Mouse (Mus musculus) kidney, postnatal 25 days (tissue): Measurements from ENCODE around the gene Ager.

ENCODE experiments used
- DNase-seq, 2 experiments: peaks; one replicate each; pipeline ENCODE4 v3.0.0; 2021; ENCODE audit warnings: mixed read lengths in 2 of 2

Gene Ager

DNA sequence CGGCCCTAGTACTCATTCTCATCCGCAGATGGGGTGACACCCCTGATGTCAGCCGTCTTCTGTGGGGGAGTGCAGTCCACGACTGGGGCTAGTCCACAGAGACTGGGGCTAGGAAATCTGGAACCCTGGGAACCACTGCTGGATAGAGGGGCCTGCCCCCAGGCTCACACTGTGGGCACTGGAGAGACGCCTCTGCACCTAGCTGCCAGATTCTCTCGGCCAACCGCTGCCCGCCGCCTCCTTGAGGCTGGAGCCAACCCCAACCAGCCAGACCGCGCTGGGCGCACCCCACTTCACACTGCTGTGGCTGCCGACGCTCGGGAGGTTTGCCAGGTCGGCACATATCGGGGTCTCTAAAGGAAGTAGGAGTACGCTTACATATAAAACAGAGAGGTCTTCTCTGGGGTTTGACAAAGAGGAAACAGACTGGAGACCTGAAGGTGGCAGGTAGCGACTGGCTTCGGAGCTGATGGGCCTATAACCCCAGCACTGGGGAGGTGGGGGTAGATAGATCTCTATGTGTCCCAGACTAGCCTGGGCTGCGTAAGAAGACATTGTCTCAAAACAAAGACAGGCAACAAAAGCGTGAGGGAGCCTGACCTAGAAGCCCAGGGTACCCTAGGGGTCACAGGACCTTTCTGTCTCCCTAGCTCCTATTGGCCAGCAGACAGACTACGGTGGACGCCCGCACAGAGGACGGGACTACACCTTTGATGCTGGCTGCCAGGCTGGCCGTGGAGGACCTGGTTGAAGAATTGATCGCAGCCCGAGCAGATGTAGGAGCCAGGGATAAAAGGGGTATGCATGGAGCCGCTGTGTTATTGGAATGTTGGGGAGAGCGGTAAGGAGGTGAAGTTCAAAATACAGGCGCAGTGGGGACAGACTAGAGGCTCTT, 11.5 kb upstream of the Ager start:
- peak in 1 of 2 experiments; percentile 41 for DNase-seq

DNA sequence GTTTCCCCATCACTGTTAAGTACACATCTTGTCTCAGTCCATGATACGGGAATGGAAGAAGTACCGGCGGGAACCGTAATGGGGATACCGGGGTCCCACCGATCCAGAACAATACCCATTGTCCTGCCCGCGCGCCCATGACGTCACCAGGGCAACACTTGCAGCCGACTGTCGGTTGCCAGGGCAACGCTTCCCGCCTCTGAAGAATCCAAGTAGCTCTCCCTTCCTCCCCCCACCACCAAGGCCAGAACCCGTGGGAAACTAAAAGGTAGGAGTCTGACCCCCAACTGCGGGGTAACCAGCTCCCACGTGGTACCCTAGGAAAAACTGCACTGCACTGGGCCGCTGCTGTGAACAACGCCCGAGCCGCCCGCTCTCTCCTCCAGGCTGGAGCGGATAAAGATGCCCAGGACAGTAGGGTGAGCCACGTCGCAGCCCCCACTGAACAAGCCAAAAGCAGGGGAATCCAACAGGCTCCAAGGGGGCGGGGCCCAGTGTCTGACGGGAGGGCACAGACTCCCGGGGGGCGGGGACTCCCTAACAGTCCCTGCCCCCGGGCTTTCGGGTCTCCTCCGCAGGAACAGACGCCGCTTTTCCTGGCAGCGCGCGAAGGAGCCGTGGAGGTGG, 10.8 kb upstream of the Ager start:
- DNase-seq, result peak; percentile 93 to 94

DNA sequence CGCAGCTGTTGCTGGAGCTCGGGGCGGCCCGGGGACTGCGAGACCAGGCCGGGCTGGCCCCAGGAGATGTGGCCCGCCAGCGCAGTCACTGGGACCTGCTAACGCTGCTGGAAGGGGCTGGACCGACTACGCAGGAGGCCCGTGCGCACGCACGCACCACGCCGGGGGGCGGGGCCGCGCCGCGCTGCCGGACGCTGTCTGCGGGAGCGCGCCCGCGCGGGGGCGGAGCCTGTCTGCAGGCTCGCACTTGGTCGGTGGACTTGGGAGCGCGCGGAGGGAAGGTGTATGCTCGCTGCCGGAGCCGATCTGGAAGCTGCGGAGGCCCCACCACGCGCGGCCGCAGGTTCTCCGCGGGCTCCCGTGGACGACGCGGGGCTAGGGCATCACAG, 10.2 kb upstream of the Ager start:
- peak; percentile 97 to 99 for DNase-seq

DNA sequence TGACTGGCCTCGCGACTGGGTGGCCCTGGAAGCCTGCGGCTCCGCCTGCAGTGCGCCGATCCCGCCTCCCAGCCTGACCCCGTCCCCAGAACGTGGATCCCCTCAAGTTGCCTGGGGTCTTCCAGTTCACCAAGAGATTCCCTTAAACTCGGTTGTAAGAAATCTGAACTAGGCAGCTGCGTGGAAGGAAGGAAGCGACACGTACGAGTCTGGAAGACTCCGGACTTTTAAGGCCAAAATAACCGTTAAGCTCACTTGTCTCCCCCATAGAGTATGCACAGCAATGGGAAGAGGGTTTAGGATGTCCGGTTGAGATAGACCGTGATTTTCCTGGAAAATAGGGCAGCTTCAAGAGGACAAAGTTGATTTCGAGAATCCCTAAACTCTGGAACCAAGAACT, 9.8 kb upstream of the Ager start:
- no peak for DNase-seq

DNA sequence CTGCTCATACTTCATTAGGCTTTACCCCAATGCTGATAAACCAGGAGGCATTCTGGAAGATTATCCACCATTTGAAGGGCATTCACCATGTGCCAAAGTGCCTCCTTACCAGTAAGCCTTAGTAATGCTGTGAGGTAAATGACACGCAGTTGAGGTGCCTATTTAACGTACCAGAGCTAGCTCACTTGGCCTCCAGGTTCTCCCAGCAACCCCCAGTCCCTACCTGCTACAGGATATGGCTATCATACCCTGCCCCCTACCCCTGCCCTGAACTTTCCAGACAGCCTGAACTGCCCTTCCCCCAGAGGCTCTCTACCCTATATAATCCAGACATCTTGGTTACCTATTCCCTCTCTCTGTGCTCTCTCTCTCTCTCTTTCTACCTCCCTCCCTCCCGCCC, 8.9 kb upstream of the Ager start:
- no peak for DNase-seq

DNA sequence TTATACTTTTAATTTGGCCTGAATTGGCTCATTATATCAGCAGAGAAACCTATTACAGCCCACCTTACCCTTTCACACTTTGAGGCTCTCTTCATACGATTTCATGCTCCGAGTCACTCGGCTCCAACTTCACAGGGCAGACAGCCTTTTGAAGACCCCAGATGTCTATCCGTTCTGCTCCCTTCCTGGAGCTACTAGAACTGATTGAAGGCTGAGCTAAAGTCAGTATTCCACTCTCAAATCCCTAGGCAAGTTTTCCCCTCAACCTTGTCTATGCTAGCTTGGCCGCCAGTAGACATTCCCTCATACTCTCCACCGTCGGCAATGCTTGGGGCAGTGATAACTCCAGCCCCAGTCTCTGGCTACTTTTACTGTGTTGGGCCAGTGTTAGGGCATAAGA, 8.5 kb upstream of the Ager start:
- peak in 1 of 2 experiments; percentile 31 for DNase-seq

DNA sequence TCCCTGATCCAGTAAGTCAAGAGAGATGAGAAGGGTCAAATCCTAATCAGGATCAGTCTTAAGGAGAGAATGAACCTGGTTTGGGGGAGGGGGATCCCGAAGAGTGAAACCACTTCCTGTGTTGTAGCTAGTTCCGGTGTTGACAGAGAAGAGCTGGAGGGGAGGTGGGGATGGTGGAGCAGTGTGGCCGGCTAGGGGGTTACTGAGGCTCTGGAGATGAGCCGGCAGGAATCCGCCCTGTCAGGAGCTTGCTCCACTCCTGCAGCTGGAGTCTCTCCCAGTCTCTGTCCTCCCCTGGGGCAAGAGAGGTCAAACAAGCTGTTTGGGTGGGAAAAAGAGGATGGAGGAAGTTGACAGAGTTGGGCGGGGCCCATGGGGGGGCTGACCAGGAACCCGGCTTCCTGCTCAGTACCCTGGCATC, 8.0 kb upstream of the Ager start, which contains the start of gene Gpsm3:
Gene Gpsm3, plus strand, starts transcription at position 126 of the 421 bp plus-strand sequence.
- peak; percentile 63 to 82 for DNase-seq

DNA sequence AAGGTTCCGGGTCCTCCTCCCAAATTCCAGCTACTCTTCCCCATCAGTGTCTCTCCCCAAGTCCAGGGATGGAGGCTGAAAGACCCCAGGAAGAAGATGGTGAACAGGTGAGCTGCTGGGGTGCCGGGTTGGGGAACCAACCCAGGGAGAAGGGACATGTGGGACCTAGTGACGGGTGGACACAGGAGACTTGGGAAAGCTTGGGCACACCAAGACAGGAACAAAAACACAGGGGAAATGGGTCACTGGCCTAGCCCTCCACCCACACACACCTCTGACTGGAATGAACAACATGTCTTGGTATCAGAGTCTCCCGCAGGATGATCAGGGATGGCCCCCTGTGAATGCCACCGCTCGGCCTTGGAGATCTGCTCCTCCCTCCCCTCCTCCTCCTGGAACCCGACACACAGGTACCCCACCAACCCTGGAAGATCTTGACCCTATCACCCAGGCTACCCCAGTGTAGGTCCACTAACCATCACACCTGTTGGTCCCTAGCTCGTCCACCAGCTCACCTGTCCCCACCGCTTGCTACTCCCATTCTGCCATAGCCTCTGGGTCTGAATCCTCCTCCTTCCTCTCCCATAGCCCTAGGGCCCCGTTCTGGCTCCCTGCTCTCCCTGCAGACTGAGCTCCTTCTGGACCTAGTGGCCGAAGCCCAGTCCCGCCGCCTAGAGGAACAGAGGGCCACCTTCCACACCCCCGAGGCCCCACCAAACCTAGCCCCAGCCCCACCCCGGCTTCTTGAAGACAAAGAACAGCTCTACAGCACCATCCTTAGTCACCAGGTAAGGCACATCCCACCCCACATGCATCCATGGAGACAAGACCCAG, 7.3 kb upstream of the Ager start:
- peak in 1 of 2 experiments; percentile 52 for DNase-seq

DNA sequence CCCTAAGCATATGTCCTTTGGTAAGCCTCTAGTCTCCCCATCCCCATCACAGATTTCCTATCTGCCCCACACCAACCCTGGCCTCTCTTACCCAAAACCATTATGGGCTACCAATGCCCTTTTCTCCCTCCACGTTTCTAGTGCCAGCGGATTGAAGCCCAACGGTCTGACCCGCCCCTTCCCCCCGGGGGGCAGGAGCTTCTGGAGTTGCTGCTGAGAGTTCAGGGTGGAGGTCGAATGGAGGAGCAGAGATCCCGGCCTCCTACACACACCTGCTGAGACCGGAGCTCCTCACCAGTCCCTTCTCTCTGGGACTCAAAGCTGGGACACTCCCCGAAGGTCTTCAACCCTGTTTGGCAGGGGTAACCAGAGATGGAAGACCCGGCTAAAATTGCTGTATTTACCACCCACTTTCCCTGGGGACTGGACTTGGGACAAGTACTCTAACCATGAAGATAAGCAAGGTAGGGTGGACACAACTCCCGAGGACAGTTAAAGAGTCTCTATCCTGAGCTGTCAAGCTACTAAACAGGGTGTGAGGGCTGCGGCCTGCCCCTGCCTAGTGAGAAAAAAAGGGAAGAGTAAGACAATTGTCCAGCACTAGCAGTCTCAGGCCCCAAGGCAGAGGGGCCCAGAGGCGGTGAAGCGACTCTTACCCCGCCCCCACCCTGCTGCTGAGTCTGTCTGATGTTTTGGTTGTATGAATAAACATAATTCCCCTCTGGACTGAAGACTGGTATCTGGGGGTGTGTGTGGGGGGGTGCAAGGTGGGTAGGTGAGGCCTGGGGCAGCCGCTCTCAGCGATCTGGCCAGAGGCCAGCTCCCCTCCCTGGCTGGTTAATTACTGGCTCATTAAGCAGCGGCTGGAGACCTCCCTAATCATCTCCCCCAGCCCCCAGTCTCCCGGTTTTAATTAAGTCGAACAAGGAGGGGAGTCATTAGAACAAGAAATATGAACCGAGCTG, 6.4 kb upstream of the Ager start, which contains the start of gene Pbx2:
Gene Pbx2, plus strand, starts transcription at position 238 of the 965 bp plus-strand sequence.
- peak in 1 of 2 experiments; percentile 75 for DNase-seq

DNA sequence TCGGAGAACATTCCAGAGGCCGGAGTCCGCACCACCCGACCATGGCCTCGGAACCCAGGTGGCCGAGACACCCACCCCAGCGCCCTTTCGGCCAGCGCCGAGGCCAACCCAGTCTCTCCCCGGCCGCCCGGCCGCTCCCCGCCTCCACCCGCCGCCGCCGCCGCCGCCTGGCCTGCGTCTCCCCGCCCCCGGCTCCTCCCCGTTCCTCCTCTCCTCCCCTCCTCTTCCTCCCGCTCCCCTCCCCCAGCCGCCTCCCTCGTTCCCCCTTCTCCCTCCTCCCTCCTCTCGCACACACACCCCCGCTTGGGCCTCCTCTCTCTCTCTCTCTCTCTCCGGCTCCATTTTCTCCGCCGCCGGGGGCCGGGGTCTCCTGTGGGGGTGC, 5.7 kb upstream of the Ager start:
- DNase-seq, result peak; percentile 96 to 97

DNA sequence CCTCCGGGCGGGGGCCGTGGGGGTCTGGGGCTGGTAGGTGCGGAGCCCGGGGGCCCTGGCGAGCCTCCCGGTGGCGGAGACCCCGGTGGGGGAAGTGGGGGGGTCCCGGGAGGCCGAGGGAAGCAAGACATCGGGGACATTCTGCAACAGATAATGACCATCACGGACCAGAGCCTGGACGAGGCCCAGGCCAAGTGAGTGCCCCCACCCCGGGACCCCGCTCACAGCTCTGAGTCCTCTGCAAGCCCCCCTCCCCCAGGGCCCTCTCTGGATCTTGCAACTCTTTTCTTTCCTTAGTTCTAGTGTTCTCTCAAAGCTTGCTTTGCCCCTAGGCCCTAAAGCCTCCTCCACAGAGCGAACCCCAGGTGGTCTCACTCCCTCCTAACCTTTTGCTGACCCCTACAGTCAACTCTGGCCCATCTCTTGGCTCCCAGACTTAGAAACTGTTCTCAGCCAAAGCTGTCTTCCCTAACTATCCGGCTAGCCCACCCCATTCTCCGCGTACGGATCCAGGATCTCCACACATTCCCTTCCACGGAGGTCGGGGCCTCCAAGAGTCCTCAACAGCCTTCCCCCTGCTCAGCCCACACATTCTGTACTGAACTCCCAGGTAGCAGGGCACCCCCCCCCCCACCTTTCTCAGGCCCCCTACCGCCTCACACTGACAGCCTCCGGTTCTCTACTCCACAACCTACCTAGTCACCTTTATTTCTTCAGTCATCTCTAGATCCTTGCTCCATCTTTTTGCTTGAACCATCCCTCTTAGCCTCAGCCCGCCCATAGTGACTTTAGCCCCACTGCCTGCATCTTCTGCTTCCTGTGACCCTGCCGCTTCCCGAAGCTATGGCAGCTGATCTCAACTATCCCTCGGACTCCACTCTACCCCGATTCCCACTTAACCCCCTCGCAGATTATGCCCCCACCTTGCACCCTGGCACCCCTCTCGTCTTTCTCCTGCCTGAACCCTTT, 4.8 kb upstream of the Ager start:
- peak; percentile 58 to 67 for DNase-seq

DNA sequence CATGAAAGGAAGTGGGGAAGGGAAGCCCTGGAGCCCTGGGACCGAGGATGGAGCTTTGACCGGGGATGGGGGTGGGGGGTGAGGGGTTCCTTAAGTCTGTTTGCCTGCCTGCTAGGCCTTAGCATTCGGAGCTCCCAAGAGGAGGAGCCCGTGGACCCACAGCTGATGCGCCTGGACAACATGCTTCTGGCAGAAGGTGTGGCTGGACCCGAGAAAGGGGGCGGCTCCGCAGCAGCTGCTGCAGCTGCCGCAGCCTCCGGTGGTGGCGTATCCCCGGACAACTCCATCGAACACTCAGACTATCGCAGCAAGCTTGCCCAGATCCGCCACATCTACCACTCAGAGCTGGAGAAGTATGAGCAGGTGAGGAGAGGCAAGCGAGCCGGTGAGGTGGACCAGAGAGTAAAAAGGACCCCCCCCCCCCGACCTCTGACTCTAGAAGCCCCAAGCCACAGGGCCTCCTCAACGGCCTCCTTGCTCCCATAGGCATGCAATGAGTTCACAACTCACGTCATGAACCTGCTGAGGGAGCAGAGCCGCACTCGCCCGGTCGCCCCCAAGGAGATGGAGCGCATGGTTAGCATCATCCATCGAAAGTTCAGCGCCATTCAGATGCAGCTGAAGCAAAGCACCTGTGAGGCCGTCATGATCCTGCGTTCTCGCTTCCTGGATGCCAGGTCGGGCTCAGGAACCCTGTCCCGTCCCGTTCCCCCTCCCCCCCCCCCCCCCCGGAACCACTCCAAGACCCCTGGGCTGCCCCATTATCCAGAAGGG, 3.7 kb upstream of the Ager start:
- peak in 1 of 2 experiments; percentile 54 for DNase-seq

DNA sequence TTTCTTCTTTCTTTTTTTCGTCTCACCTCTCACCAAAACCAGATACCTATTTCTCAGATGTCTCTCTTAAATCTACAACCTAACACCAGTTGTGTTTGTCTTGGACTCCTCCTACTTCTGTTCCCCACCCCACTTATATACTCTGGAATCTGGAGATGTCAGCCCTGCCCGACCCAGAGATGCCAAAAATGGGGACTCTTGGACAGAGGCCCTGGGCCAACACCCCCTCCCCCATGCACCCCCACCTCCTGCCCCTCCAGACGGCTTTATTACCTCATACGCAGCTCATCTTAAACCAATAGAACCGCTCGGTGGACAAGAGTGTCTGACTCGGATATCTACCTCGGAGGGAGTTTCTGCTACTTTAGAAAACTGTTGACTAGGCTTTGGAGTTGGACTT, 1.6 kb upstream of the Ager start:
- DNase-seq, result no peak

DNA sequence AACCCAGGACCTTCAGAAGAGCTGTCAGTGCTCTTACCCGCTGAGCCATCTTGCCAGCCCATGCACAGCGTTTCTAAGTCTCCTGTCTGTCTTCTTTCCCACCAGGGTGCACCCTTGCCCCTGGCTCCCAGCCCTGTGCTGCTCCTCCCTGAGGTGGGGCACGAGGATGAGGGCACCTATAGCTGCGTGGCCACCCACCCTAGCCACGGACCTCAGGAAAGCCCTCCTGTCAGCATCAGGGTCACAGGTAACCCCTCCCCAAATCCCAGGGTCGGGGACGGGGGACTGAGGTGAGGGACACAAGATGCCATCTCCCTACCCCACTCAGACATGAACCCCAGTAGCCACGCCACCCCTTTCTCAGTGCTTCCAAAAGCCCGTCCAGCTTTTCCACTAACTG, 2.2 kb downstream of the Ager start:
- DNase-seq, result peak in 1 of 2 experiments; percentile 34

DNA sequence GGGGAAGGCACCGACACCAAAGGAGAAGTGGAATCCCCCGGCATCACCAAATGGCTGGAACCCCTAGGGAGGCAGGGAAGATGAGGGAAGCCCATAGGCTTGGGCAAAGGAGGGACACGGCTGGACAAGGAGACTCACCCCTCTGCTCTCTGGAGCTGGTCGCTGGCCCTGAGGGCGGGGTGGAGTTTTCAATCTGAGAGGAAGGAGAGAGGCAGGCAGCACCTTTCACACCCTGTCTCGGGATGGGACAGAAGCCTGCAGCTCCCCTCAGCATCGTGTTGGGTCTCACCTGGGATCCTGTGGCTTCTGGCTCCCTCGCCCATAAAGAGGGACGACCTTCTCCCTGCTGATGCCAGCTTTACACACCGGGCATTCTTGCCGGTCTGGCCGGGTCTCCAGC, 4.1 kb downstream of the Ager start:
- peak in 1 of 2 experiments; percentile 33 for DNase-seq

DNA sequence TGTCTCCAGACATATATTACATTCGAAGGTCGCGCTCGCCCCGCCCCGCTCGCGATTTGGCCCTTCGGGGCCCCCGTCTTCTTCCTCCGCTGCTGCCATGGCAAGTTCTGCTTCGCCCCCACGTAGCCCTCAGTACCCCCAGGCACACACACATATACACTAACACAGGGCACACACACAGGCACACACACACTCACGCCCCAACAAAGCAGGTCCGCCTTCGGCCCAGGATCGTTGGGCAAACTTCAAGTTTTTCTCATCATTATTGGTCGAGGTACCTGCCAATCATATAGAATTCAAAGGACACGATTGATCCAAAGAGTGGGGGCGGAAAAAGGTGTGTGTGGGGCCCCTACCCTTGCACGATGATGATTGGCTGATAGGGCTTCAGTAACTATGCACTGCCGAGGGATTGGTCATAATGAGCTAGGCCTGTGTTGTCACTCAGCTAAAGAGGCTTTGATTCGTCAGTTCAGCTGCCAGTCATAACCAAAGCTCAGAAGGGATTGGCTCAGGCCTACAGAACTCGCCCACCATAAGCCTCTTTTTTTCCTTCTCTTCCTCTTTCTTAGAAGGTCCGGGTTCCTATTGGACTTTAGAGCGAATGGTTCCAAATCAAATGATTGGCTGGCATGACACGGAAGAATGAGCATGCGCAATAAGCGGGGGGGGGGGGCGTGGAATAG, 5.9 kb downstream of the Ager start, which contains the start of gene Rnf5:
Gene Rnf5, minus strand, starts transcription at position 316 of the 686 bp plus-strand sequence.
- peak; percentile 99 to 100 for DNase-seq

DNA sequence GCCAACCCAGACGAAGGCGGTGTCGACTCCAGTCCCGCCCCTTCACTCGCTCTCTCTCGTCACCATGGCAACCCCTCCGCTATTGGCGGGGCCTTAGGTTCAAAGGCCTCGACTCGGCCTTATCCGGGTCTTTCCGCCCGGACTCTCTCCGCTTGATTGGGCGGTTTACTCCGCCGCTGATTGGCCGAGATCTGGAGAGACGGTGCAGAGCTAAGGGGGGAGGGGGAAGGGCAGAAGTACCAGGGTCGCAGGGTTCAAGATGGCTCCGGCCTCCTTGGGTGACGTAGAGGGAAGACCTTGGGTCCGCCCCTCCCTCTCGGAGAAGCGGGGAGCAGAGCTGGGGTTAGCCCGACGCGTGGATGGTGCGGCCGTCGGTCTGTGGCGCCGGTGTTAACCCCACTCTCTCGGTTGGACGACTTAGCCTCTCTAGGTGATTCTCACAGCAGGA, 6.4 kb downstream of the Ager start, which contains the start of gene Agpat1:
Gene Agpat1, plus strand, starts transcription at position 202 of the 448 bp plus-strand sequence.
- peak; percentile 99 to 100 for DNase-seq

DNA sequence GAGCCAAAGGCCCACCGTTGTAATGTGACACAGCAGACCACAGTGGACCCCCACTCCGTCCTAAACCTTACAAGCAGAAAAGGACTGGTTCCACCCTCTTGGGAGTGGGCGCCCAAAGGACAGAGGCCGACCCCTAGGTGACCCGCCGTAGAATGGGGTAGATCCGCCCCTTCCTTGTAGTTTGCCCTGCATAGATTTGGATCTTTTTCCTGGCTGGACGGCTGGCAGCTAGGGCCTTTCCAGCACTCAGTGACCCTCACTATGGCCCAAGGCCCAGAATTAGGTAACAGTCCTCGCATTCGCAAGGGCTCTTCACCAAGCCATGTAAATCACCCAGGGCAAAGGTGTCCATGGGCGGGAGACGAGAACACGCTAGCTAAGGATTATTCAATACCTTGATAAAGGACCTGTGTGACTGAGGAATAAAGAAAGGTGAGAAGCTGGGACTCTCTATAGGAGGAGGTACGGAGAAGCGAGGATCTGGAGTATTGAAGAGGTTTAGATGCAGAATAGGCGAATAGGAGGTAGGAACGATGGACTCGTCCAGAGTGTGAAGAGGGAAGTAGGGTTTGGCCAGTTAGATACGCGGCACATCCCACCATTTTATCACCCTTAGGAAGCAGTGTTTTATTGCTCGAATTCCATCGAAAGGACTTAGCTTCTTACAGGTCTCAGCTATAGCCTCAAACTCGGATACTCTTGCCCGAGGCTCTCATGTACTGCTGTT, 7.0 kb downstream of the Ager start:
- peak; percentile 69 to 92 for DNase-seq
